Mouse (Mus musculus) megakaryocyte, embryonic 14.5 days (primary cell): ENCODE results near the gene Cplx1.

ENCODE experiments used
- FLI1 ChIP-seq: IDR thresholded peaks from 2 replicates; pipeline ENCODE4 v1.6.1; 2012; ENCODE audit warnings: low read length, inconsistent platforms, mixed read lengths
- GATA1 ChIP-seq: IDR thresholded peaks from 3 replicates; pipeline ENCODE4 v1.6.1; 2012; ENCODE audit warnings: mixed read lengths, low read length, inconsistent platforms, borderline replicate concordance

DNA sequence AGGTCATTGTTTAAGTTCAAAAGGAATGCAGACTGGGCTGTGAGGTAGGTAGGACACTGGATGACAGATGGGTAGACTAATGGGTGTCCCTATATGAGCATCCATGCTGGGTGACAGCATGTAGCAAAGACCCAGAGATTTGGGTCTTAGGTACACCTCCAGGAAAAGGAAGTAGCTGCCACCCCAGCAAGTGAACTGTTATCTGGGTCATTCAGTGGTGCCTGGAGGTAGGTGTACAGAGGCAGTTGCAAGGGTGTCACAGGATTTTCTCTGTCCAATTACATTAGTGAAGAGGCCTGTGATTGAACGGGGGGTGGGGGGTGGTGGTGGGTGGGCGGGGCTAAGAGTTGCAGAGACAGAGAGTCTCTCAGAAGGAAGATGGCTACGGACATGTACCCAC, 33.2 kb downstream of the Cplx1 start:
- TF ChIP-seq GATA1 (no peak), FLI1 (no peak)
